Mouse (Mus musculus) heart, embryonic 10.5 days (tissue): ENCODE results near the gene Tmc4. TPM values are rescaled to one million over a fixed set of nuclear protein-coding genes. Genes with fewer than 3 reads are reported as not detected.
"Not testable (repeated sequence)": the region's sequence is repeated elsewhere in the genome, so short reads cannot be mapped to it uniquely, and the experiment has no call there.

Source experiments
- DNase-seq: peaks from one replicate; pipeline ENCODE4 v3.0.0-alpha.2; 2017; ENCODE audit warnings: low spot score
- H3K27ac ChIP-seq: fragments of 300-500 bp; sonication (generic); 2 replicates; pipeline ENCODE4 v1.5.1; 2016; ENCODE audit warnings: mild to moderate bottlenecking
- H3K27me3 ChIP-seq: fragments of 300-500 bp; sonication (generic); 2 replicates; pipeline ENCODE4 v1.6.1; 2016; ENCODE audit warnings: mild to moderate bottlenecking; ENCODE audit not compliant: poor library complexity, insufficient read depth, severe bottlenecking
- H3K36me3 ChIP-seq: fragments of 300-500 bp; sonication (generic); 2 replicates; pipeline ENCODE4 v1.6.1; 2016; ENCODE audit warnings: mild to moderate bottlenecking, moderate library complexity
- H3K4me1 ChIP-seq: fragments of 300-500 bp; sonication (generic); 2 replicates; pipeline ENCODE4 v1.6.1; 2016; ENCODE audit warnings: mild to moderate bottlenecking
- H3K4me3 ChIP-seq: fragments of 300-500 bp; sonication (generic); 2 replicates; pipeline ENCODE4 v1.5.1; 2016; ENCODE audit warnings: mild to moderate bottlenecking, moderate library complexity
- H3K9me3 ChIP-seq: fragments of 300-500 bp; sonication (generic); 2 replicates; pipeline ENCODE4 v1.6.1; 2016; ENCODE audit warnings: mild to moderate bottlenecking, moderate library complexity
- WGBS: fragments of 180-500 bp; shearing (Covaris S2); methylation state at CpG from one replicate; pipeline ENCODE4 v1.1.7; 2016; 5-methylcytosine and 5-hydroxymethylcytosine counted together
- polyA plus RNA-seq: library from polyadenylated mRNA; unstranded; fragments of >200 nt; fragmentation: Nextera tagmentation; extraction: Ambion mirVana; gene quantifications from 2 replicates; pipeline ENCODE4 v1.2.1, GENCODE M21; 2016

The Tmc4 gene
- 5.4 and 8.5 TPM in 2 replicates for polyA plus RNA-seq

- Histone ChIP-seq H3K27ac (no peak within 1 kb of the TSS), H3K4me1 (no peaks in the 10 kb centered on the region), H3K27me3 (no peaks in the 10 kb centered on the region), H3K36me3 (peaks cover 13% of the 10 kb centered on the region; the same call in 1 of the 2 replicates), H3K9me3 (no peaks in the 10 kb centered on the region), H3K4me3 (no peak within 1 kb of the TSS)
- DNase-seq: no peak
- 50% methylated on average over 9 of the region's 9 CpGs for WGBS
These were observed at the start of gene Tmc4 for GRCm38 (mm10) chr7:3677342-3677741. Tmc4 (minus strand) TSS chr7:3677553.

- H3K4me1 ChIP-seq, H3K27ac ChIP-seq, H3K36me3 ChIP-seq, DNase-seq, H3K27me3 ChIP-seq, H3K9me3 ChIP-seq, H3K4me3 ChIP-seq: not testable (repeated sequence)
These were observed 48.1 kb upstream of the Tmc4 start for GRCm38 (mm10) chr7:3725459-3725858.

DNA sequence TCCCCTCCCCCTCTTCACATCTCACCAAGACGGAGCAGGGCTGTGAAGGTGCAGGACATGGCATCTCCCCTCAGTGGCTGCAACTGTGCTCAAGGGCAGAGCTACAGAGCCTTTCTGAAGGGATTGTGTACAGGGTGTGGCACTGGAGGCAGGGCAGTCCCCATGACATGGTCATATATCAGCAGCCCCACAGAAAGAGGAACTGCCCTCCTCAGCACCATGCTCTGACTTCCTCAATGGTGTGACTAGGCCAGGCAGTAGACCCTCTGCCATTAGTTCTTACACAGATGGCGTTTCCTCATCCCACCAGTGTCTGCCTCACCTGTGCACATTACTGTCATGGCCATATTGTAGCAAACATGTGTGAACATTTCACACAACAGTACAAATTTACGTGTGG, 42.9 kb upstream of the Tmc4 start, which contains the start of gene Pirb:
Pirb (minus strand) TSS at position 124 of the 400 bp plus-strand sequence.
- not testable (repeated sequence) for H3K4me1 ChIP-seq, H3K9me3 ChIP-seq, H3K36me3 ChIP-seq, H3K27ac ChIP-seq, H3K4me3 ChIP-seq, H3K27me3 ChIP-seq, DNase-seq
- 54% methylated on average over 1 of the region's 3 CpGs for WGBS

DNA sequence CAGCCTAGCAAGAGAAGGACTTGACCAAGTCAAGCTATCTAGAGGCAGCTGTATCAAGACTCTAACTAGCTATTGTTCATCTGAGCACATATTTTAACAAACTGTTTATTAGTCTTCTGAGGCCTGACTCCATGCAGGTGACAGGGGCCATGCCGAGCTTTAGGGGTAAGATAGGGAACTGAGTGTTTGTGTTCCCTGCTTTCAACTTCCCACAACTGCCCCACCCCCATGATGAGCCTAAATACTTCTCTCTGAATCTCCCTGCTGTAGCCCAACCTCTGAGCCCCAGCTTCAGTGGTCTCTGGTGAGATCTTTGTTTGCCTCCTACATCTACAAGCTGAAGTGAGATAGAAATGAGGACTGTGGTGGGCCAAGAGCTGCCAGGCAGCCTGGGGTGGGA, 37.9 kb upstream of the Tmc4 start:
- Histone ChIP-seq H3K27ac (no peak overlapping the region), H3K27me3 (no peaks in the 10 kb centered on the region), H3K4me3 (no peak overlapping the region), H3K36me3 (no peaks in the 10 kb centered on the region), H3K9me3 (no peaks in the 10 kb centered on the region), H3K4me1 (no peaks in the 10 kb centered on the region)
- WGBS: 35% methylated on average over 1 of the region's 1 CpGs
- DNase-seq: no peak

DNA sequence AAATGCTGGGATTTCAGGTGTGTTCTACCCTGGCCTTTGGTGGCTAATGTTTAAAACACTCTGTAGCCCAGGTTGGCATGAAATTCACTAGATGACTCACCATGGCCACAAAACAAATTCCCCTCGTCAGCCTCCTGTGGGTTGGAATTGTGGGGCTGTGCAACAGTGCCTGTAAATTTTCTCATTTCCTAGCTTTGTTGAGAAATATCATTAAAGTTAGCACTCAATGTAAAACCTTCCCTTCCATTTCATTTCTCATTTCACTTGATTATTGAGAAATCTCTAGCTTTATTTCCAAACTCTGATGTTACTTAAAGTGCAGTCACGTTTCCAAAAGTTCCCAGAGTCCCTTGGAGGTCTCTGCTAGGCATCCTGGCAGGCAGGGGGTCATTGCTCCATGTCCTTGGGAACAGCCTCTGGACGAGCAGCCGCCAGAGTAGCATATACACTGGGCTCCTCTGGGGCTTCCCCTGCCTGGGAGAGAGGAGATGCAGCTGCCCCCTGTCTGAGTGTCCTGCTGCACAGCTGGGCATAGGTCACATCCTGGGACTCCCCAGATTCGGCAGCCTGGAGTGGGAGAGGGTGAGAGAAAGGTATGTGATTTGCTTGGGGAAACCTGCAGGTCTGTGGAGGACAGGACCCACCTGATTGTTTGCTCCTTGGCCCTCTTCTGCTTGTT, 35.0 kb upstream of the Tmc4 start:
- DNase-seq: no peak
- peaks cover 8% of the 10 kb centered on the region; the same call in 1 of the 2 replicates for H3K36me3 ChIP-seq
- 39% methylated on average over 5 of the region's 5 CpGs for WGBS
- no peaks in the 10 kb centered on the region for H3K9me3 ChIP-seq
- H3K4me3 ChIP-seq: no peak overlapping the region
- H3K27ac ChIP-seq: no peak overlapping the region
- no peaks in the 10 kb centered on the region for H3K27me3 ChIP-seq
- no peaks in the 10 kb centered on the region for H3K4me1 ChIP-seq

GRCm38 (mm10) chr7:3709000-3709399, 31.6 kb upstream of the Tmc4 start:
- H3K27me3 ChIP-seq: no peaks in the 10 kb centered on the region
- WGBS: 74% methylated on average over 1 of the region's 1 CpGs

DNA sequence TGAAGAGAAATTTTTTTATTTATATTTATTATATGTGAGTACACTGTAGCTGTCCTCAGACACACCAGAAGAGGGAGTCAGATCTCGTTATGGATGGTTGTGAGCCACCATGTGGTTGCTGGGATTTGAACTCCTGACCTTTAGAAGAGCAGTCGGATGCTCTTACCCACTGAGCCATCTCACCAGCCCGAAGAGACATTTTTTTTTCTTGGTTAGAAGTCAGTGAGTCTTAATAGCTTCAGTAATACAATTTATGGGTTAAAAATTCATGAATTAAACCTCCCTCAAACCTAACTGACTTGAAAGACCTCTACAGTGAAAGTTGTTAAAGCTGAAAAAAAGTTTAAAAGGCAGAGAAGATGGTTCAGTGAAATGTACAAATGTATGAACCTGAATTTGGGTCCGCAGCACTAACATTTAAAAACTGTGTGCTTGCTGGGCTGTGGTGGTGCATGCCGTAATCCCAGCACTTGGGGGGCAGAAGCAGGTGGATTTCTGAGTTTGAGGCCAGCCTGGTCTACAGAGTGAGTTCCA, 31.2 kb upstream of the Tmc4 start:
- H3K27me3 ChIP-seq, H3K4me1 ChIP-seq, H3K4me3 ChIP-seq, H3K9me3 ChIP-seq, DNase-seq, H3K27ac ChIP-seq: not testable (repeated sequence)
- 44% methylated on average over 5 of the region's 5 CpGs for WGBS
- H3K36me3 ChIP-seq: peaks cover 39% of the 10 kb centered on the region

More at GRCm38 (mm10) chr7:3709000-3709399, 31.6 kb upstream of the Tmc4 start:
- H3K27ac ChIP-seq: no peak overlapping the region
- no peak for DNase-seq
- no peak overlapping the region for H3K4me3 ChIP-seq
- peaks cover 8% of the 10 kb centered on the region for H3K4me1 ChIP-seq
- peaks cover 39% of the 10 kb centered on the region for H3K36me3 ChIP-seq
- no peaks in the 10 kb centered on the region for H3K9me3 ChIP-seq

GRCm38 (mm10) chr7:3707568-3708413, 30.4 kb upstream of the Tmc4 start:
- H3K27ac ChIP-seq: no peak overlapping the region
- 32% methylated on average over 7 of the region's 7 CpGs for WGBS
- peaks cover 8% of the 10 kb centered on the region for H3K4me1 ChIP-seq
- no peaks in the 10 kb centered on the region for H3K9me3 ChIP-seq
- H3K4me3 ChIP-seq: no peak overlapping the region
- DNase-seq: no peak
- H3K27me3 ChIP-seq: no peaks in the 10 kb centered on the region
- peaks cover 39% of the 10 kb centered on the region for H3K36me3 ChIP-seq

DNA sequence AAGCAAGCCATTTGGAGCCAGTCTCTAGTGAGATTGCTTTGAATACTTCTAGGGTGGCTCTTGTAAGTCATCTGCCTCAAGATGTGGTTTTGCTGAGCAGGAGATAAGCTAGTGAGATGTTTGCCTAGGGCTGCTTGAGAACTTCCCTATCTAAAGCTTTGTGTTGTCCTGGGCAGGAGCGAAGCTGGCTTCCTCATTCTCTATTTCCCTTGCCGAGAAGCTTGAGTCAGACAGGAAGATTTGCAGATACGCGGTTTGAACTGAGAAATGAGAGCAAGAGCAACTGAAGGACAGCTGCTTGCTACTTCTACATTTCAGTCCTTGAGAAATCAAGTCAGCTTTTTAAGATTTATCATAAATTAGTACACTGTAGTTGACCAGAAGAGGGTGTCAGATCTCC, 29.7 kb upstream of the Tmc4 start:
- WGBS: 54% methylated on average over 4 of the region's 4 CpGs
- no peaks in the 10 kb centered on the region for H3K9me3 ChIP-seq
- DNase-seq: no peak
- H3K4me3 ChIP-seq: no peak overlapping the region
- H3K36me3 ChIP-seq: peaks cover 39% of the 10 kb centered on the region
- H3K4me1 ChIP-seq: peaks cover 8% of the 10 kb centered on the region
- H3K27me3 ChIP-seq: no peaks in the 10 kb centered on the region
- H3K27ac ChIP-seq: no peak overlapping the region

- peak overlapping the region; percentile 77 for H3K4me3 ChIP-seq
- H3K27ac ChIP-seq: 0 out of 2 replicates have a peak overlapping the region, but pooled peaks have one; percentile 94
- H3K27me3 ChIP-seq: no peaks in the 10 kb centered on the region
- H3K9me3 ChIP-seq: no peaks in the 10 kb centered on the region
- H3K4me1 ChIP-seq: peaks cover 8% of the 10 kb centered on the region
- DNase-seq: no peak
- WGBS: 69% methylated on average over 11 of the region's 11 CpGs
- H3K36me3 ChIP-seq: peaks cover 41% of the 10 kb centered on the region
These were observed 29.1 kb upstream of the Tmc4 start for GRCm38 (mm10) chr7:3706343-3706934.

- H3K36me3 ChIP-seq: peaks cover 46% of the 10 kb centered on the region
- no peaks in the 10 kb centered on the region for H3K9me3 ChIP-seq
- peaks cover 8% of the 10 kb centered on the region for H3K4me1 ChIP-seq
- no peaks in the 10 kb centered on the region for H3K27me3 ChIP-seq
- H3K4me3 ChIP-seq: peak overlapping the region; percentile 77
- no peak for DNase-seq
- peak overlapping the region; percentile 94; the same call in 1 of the 2 replicates for H3K27ac ChIP-seq
- 43% methylated on average over 6 of the region's 6 CpGs for WGBS
These were observed 28.6 kb upstream of the Tmc4 start for GRCm38 (mm10) chr7:3705911-3706310.

GRCm38 (mm10) chr7:3705461-3705860, 28.1 kb upstream of the Tmc4 start:
- H3K27me3 ChIP-seq, H3K4me1 ChIP-seq, H3K9me3 ChIP-seq, DNase-seq: not testable (repeated sequence)
- 9% methylated on average over 7 of the region's 7 CpGs for WGBS
- Histone ChIP-seq H3K4me3 (peak overlapping the region; percentile 77), H3K27ac (peak overlapping the region; percentile 94), H3K36me3 (peaks cover 50% of the 10 kb centered on the region)

GRCm38 (mm10) chr7:3704475-3704874, 27.1 kb upstream of the Tmc4 start:
- 0% methylated on average over 20 of the region's 20 CpGs for WGBS
- H3K9me3 ChIP-seq: no peaks in the 10 kb centered on the region

More at GRCm38 (mm10) chr7:3704475-3704874, 27.1 kb upstream of the Tmc4 start:
- no peaks in the 10 kb centered on the region for H3K27me3 ChIP-seq
- no peak for DNase-seq
- peak overlapping the region; percentile 94 for H3K27ac ChIP-seq
- H3K36me3 ChIP-seq: peaks cover 59% of the 10 kb centered on the region
- H3K4me1 ChIP-seq: peaks cover 8% of the 10 kb centered on the region
- H3K4me3 ChIP-seq: peak overlapping the region; percentile 77
